ENCODE assay signal across 9 mouse cellular contexts in genomic region chr7:24662575-24662974, GRCm38 (mm10). TPM values are rescaled to one million over a fixed set of nuclear protein-coding genes. Genes with fewer than 3 reads are reported as not detected.
DNase-seq lines count a peak whose midpoint lies in the region; ATAC-seq and TF ChIP-seq lines count a peak whose summit lies in the region.
"Had no signal": no experiment of that assay in that cellular context is flagged by ENCODE, and none has a peak within 500 bp of the region (broad histone marks: within the 10 kb centered on the region; RNA-seq: fewer than 3 reads in every experiment).

No protein-coding gene starts in this region.

- H3K4me1 ChIP-seq in heart, embryonic 12.5 days (replicated peaks) = no peaks in the 10 kb centered on the region
- no peaks in the 10 kb centered on the region for H3K4me1 ChIP-seq in forebrain, postnatal 0 days (ENCODE audit: insufficient read depth)

- peak; percentile 46 for DNase-seq in heart, adult 8-10 months (ENCODE audit: low spot score)
- peak; percentile 42 to 64 for DNase-seq in cerebellum, adult 18-20 months
- DNase-seq in forebrain, postnatal 0 days = peak; percentile 87
- peak; percentile 94 for DNase-seq in induced T-regulatory cell, adult 2 months (ENCODE audit: low read depth)
- DNase-seq in left cerebral cortex, adult 2 months (ENCODE audit: extremely low spot score in 1 of 2, low spot score in 2 of 2) = peak; percentile 43 to 66
- DNase-seq in right cerebral cortex, postnatal 25 days = peak; percentile 26

- no peaks in the 10 kb centered on the region for H3K9me3 ChIP-seq in heart, embryonic 12.5 days (replicated peaks)
- H3K9me3 ChIP-seq in forebrain, postnatal 0 days (ENCODE audit: low read length) = no peaks in the 10 kb centered on the region

- 17% methylated on average over 8 of the region's 8 CpGs for WGBS in heart, embryonic 12.5 days
- WGBS in forebrain, postnatal 0 days = 10% methylated on average over 8 of the region's 8 CpGs

- no peak overlapping the region for H3K4me3 ChIP-seq in heart, embryonic 12.5 days
- H3K4me3 ChIP-seq in forebrain, postnatal 0 days (ENCODE audit: low read depth, low read length) = no peak overlapping the region
- no peak overlapping the region for H3K4me3 ChIP-seq in left cerebral cortex, adult 2 months

- intact Hi-C loops in left cerebral cortex, adult 2 months (cut with DNase I) = loop anchor here (1.0 to 10.0 kb wide), 3 partner anchors 61 to 188 kb away; partner anchors contain the start of genes Pinlyp and Xrcc1

- no peak overlapping the region for H3K4me2 ChIP-seq in heart, embryonic 12.5 days
- no peak overlapping the region for H3K4me2 ChIP-seq in forebrain, postnatal 0 days (ENCODE audit: low read depth)

- H3K9ac ChIP-seq in heart, embryonic 12.5 days = no peak overlapping the region
- no peak overlapping the region for H3K9ac ChIP-seq in forebrain, postnatal 0 days

- no peak overlapping the region for H3K27ac ChIP-seq in heart, embryonic 12.5 days (ENCODE audit: poor library complexity, severe bottlenecking)
- no peak overlapping the region for H3K27ac ChIP-seq in forebrain, postnatal 0 days (ENCODE audit: low read depth, low read length)
- no peak overlapping the region for H3K27ac ChIP-seq in left cerebral cortex, adult 2 months

- ATAC-seq in heart, embryonic 12.5 days (ENCODE audit: insufficient number of reproducible peaks, low FRiP score) = no peak
- peak; percentile 81 for ATAC-seq in forebrain, postnatal 0 days
- ATAC-seq in megakaryocyte-erythroid progenitor cell, adult 5-6 weeks (replicated peaks; ENCODE audit: low FRiP score, low TSS enrichment, poor library complexity, severe bottlenecking) = peak; percentile 90

- no peaks in the 10 kb centered on the region for H3K36me3 ChIP-seq in heart, embryonic 12.5 days
- H3K36me3 ChIP-seq in forebrain, postnatal 0 days (ENCODE audit: insufficient read depth) = no peaks in the 10 kb centered on the region

- peak; percentile 96 for TF ChIP-seq CTCF in forebrain, postnatal 0 days (IDR thresholded peaks at IDR 0.05; ENCODE audit: low read depth)
- TF ChIP-seq CTCF in left cerebral cortex, adult 2 months (IDR thresholded peaks at IDR 0.05) = peak; percentile 89

- H3K27me3 ChIP-seq in heart, embryonic 12.5 days (replicated peaks) = no peaks in the 10 kb centered on the region
- H3K27me3 ChIP-seq in forebrain, postnatal 0 days (ENCODE audit: insufficient read depth, low read length) = no peaks in the 10 kb centered on the region

RNA-seq across cellular contexts. Expression of gene Tex101, which starts 13.9 kb away (rescaled TPM):
- not detected for total RNA-seq in heart, adult 8-10 months (2022)
- not detected in 2 replicates for polyA plus RNA-seq in heart, embryonic 12.5 days (2016; fragmentation: Nextera tagmentation; extraction: Ambion mirVana)
- not detected in 2 replicates for total RNA-seq in forebrain, postnatal 0 days (2014; rRNA removed)
- not detected in 2 replicates for polyA plus RNA-seq in forebrain, postnatal 0 days (2015; fragmentation: Nextera tagmentation; extraction: Ambion mirVana)
- not detected for total RNA-seq in left cerebral cortex, adult 2 months (2021)
- total RNA-seq in megakaryocyte-erythroid progenitor cell, adult 5-6 weeks (2014; fragmentation: Nextera tagmentation) = not detected in 2 replicates
- not detected in 2 replicates for total RNA-seq in megakaryocyte-erythroid progenitor cell, adult 5-6 weeks (2017)
- polyA plus RNA-seq: stomach, embryonic 16.5 days had no signal

RNA-seq across cellular contexts. Expression of gene Lypd3, which starts 26.2 kb away (rescaled TPM):
- not detected for total RNA-seq in heart, adult 8-10 months (2022)
- 0.10 and 0.15 TPM in 2 replicates for polyA plus RNA-seq in heart, embryonic 12.5 days (2016; fragmentation: Nextera tagmentation; extraction: Ambion mirVana)
- 0.23 and 0.33 TPM in 2 replicates for total RNA-seq in forebrain, postnatal 0 days (2014; rRNA removed)
- polyA plus RNA-seq in forebrain, postnatal 0 days (2015; fragmentation: Nextera tagmentation; extraction: Ambion mirVana) = 0.67 and 1.3 TPM in 2 replicates
- total RNA-seq in left cerebral cortex, adult 2 months (2021) = under 1 TPM; 0.20 to 0.63 TPM
- total RNA-seq in megakaryocyte-erythroid progenitor cell, adult 5-6 weeks (2014; fragmentation: Nextera tagmentation) = not detected in 2 replicates
- not detected in 2 replicates for total RNA-seq in megakaryocyte-erythroid progenitor cell, adult 5-6 weeks (2017)

RNA-seq across cellular contexts. Expression of gene BC049730, which starts 46.5 kb away (rescaled TPM):
- not detected for total RNA-seq in heart, adult 8-10 months (2022)
- polyA plus RNA-seq in heart, embryonic 12.5 days (2016; fragmentation: Nextera tagmentation; extraction: Ambion mirVana) = not detected in 2 replicates
- total RNA-seq in forebrain, postnatal 0 days (2014; rRNA removed) = not detected in 2 replicates
- polyA plus RNA-seq in forebrain, postnatal 0 days (2015; fragmentation: Nextera tagmentation; extraction: Ambion mirVana) = not detected in 2 replicates
- not detected for total RNA-seq in left cerebral cortex, adult 2 months (2021)
- not detected in 2 replicates for total RNA-seq in megakaryocyte-erythroid progenitor cell, adult 5-6 weeks (2014; fragmentation: Nextera tagmentation)
- total RNA-seq in megakaryocyte-erythroid progenitor cell, adult 5-6 weeks (2017) = not detected in 2 replicates
- polyA plus RNA-seq: stomach, embryonic 16.5 days had no signal

RNA-seq across cellular contexts. Expression of gene Phldb3, which starts 52.0 kb away (rescaled TPM):
- under 1 TPM; 0.35 to 0.83 (median 0.39) TPM for total RNA-seq in heart, adult 8-10 months (2022)
- polyA plus RNA-seq in heart, embryonic 12.5 days (2016; fragmentation: Nextera tagmentation; extraction: Ambion mirVana) = not detected in 2 replicates
- total RNA-seq in forebrain, postnatal 0 days (2014; rRNA removed) = 0.15 TPM in 1 of 2 replicates, not detected in the other
- not detected in 2 replicates for polyA plus RNA-seq in forebrain, postnatal 0 days (2015; fragmentation: Nextera tagmentation; extraction: Ambion mirVana)
- total RNA-seq in left cerebral cortex, adult 2 months (2021) = not detected
- 2.6 and 2.8 TPM in 2 replicates for total RNA-seq in megakaryocyte-erythroid progenitor cell, adult 5-6 weeks (2014; fragmentation: Nextera tagmentation)
- 6.8 and 9.7 TPM in 2 replicates for total RNA-seq in megakaryocyte-erythroid progenitor cell, adult 5-6 weeks (2017)

Comparison
In these comparisons a context has a peak if more than half of its experiments do, and no peak if none do; other contexts are left out.
1. DNase-seq: peak in every context shown above with its lines; median percentile 94 in induced T-regulatory cell, adult 2 months; 87 in forebrain, postnatal 0 days; 54 in left cerebral cortex, adult 2 months; 53 in cerebellum, adult 18-20 months; 46 in heart, adult 8-10 months; 26 in right cerebral cortex, postnatal 25 days.